Mouse (Mus musculus): ENCODE results near the gene Osbpl8. TPM values are rescaled to one million over a fixed set of nuclear protein-coding genes. Genes with fewer than 3 reads are reported as not detected.

Gene Osbpl8
- polyA plus RNA-seq (2012; rRNA removed) (4.8 and 6.3 TPM in 2 replicates), polyA plus RNA-seq (2014; fragmentation: Nextera tagmentation; extraction: Ambion mirVana) (7.2 and 7.7 TPM in 2 replicates)

GRCm38 (mm10) chr10:111164304-111165218 lies at the start of gene Osbpl8:
TSS of gene Osbpl8 (plus strand) at chr10:111164752.
- peak within 1 kb of the TSS; percentile 85 for H3K4me2 ChIP-seq (ENCODE audit: low read depth)
- peak; percentile 92 for ATAC-seq (ENCODE audit: insufficient read depth)
- H3K9me3 ChIP-seq (ENCODE audit: control insufficient read depth, low read length) = no peaks in the 10 kb centered on the region
- DNase-seq (ENCODE audit: low read depth in 3 of 3, low spot score in 3 of 3) = peak; percentile 88 to 92 (median 91)
- TF ChIP-seq EP300 (IDR thresholded peaks at IDR 0.05; ENCODE audit: low read depth) = no peak; the same call in 1 of the 2 replicates
- TF ChIP-seq CTCF (IDR thresholded peaks at IDR 0.05; ENCODE audit: low read depth) = peak; percentile 35; the same call in 1 of the 2 replicates
- WGBS (ENCODE audit: insufficient replicate concordance) = under 1% methylated on average over 65 of the region's 84 CpGs
- H3K27me3 ChIP-seq (ENCODE audit: control insufficient read depth, insufficient read depth, low read length) = no peaks in the 10 kb centered on the region
- no peaks in the 10 kb centered on the region for H3K36me3 ChIP-seq (replicated peaks; ENCODE audit: control insufficient read depth, insufficient read depth, low read depth)
- peak within 1 kb of the TSS; percentile 78 to 99 for H3K4me3 ChIP-seq (ENCODE audit: insufficient read depth in 1 of 2, low read depth in 2 of 2, low read length in 2 of 2)
- peak within 1 kb of the TSS; percentile 99 for H3K9ac ChIP-seq (replicated peaks)
- peak within 1 kb of the TSS; percentile 92 for H3K27ac ChIP-seq
- H3K4me1 ChIP-seq (replicated peaks; ENCODE audit: control insufficient read depth in 2 of 2, insufficient read depth in 2 of 2, low read length in 1 of 2) = peaks cover 33 to 40% of the 10 kb centered on the region in 2 experiments

- ATAC-seq (ENCODE audit: insufficient read depth) (no peak), DNase-seq (ENCODE audit: low read depth in 3 of 3, low spot score in 3 of 3) (no peak)
- Histone ChIP-seq H3K9me3 (ENCODE audit: control insufficient read depth, low read length) (no peaks in the 10 kb centered on the region), H3K9ac (replicated peaks) (no peak overlapping the region), H3K4me1 (replicated peaks; ENCODE audit: control insufficient read depth in 2 of 2, insufficient read depth in 2 of 2, low read length in 1 of 2) (peaks cover 0 to 8% of the 10 kb centered on the region in 2 experiments; a peak in 2 of 4 replicates), H3K27me3 (ENCODE audit: control insufficient read depth, insufficient read depth, low read length) (no peaks in the 10 kb centered on the region), H3K36me3 (replicated peaks; ENCODE audit: control insufficient read depth, insufficient read depth, low read depth) (no peaks in the 10 kb centered on the region), H3K4me2 (ENCODE audit: low read depth) (no peak overlapping the region), H3K27ac (no peak overlapping the region), H3K4me3 (ENCODE audit: insufficient read depth in 1 of 2, low read depth in 2 of 2, low read length in 2 of 2) (no peak overlapping the region)
- 70% methylated on average over 7 of the region's 7 CpGs for WGBS (ENCODE audit: insufficient replicate concordance)
- no peak for TF ChIP-seq EP300 (IDR thresholded peaks at IDR 0.05; ENCODE audit: low read depth)
- no peak for TF ChIP-seq CTCF (IDR thresholded peaks at IDR 0.05; ENCODE audit: low read depth)
Observed at GRCm38 (mm10) chr10:111117198-111117845, 47.2 kb upstream of the Osbpl8 start.

- H3K4me1 ChIP-seq (replicated peaks; ENCODE audit: control insufficient read depth in 2 of 2, insufficient read depth in 2 of 2, low read length in 1 of 2) = peaks cover 0 to 8% of the 10 kb centered on the region in 2 experiments; a peak in 2 of 4 replicates
- 30% methylated on average over 9 of the region's 9 CpGs for WGBS (ENCODE audit: insufficient replicate concordance)
- no peak overlapping the region for H3K27ac ChIP-seq
- H3K9ac ChIP-seq (replicated peaks) = no peak overlapping the region
- DNase-seq (ENCODE audit: low read depth in 3 of 3, low spot score in 3 of 3) = no peak
- no peaks in the 10 kb centered on the region for H3K27me3 ChIP-seq (ENCODE audit: control insufficient read depth, insufficient read depth, low read length)
- H3K36me3 ChIP-seq (replicated peaks; ENCODE audit: control insufficient read depth, insufficient read depth, low read depth) = no peaks in the 10 kb centered on the region
- no peak overlapping the region for H3K4me3 ChIP-seq (ENCODE audit: insufficient read depth in 1 of 2, low read depth in 2 of 2, low read length in 2 of 2)
- no peak overlapping the region for H3K4me2 ChIP-seq (ENCODE audit: low read depth)
- ATAC-seq (ENCODE audit: insufficient read depth) = no peak
- no peak for TF ChIP-seq CTCF (IDR thresholded peaks at IDR 0.05; ENCODE audit: low read depth)
- TF ChIP-seq EP300 (IDR thresholded peaks at IDR 0.05; ENCODE audit: low read depth) = no peak
- H3K9me3 ChIP-seq (ENCODE audit: control insufficient read depth, low read length) = no peaks in the 10 kb centered on the region
Observed at GRCm38 (mm10) chr10:111118292-111118691, 46.3 kb upstream of the Osbpl8 start.

- no peak overlapping the region for H3K4me2 ChIP-seq (ENCODE audit: low read depth)
- no peaks in the 10 kb centered on the region for H3K9me3 ChIP-seq (ENCODE audit: control insufficient read depth, low read length)
- H3K27ac ChIP-seq = no peak overlapping the region
- no peaks in the 10 kb centered on the region for H3K27me3 ChIP-seq (ENCODE audit: control insufficient read depth, insufficient read depth, low read length)
- no peak overlapping the region for H3K9ac ChIP-seq (replicated peaks)
- ATAC-seq (ENCODE audit: insufficient read depth) (peak; percentile 70; the same call in 1 of the 2 replicates), DNase-seq (ENCODE audit: low read depth in 3 of 3, low spot score in 3 of 3) (no peak)
- H3K4me3 ChIP-seq (ENCODE audit: insufficient read depth in 1 of 2, low read depth in 2 of 2, low read length in 2 of 2) = no peak overlapping the region
- no peak for TF ChIP-seq EP300 (IDR thresholded peaks at IDR 0.05; ENCODE audit: low read depth)
- TF ChIP-seq CTCF (IDR thresholded peaks at IDR 0.05; ENCODE audit: low read depth) = no peak
- H3K4me1 ChIP-seq (replicated peaks; ENCODE audit: control insufficient read depth in 2 of 2, insufficient read depth in 2 of 2, low read length in 1 of 2) = peaks cover 0 to 9% of the 10 kb centered on the region in 2 experiments; a peak in 2 of 4 replicates
- WGBS (ENCODE audit: insufficient replicate concordance) = 13% methylated on average over 3 of the region's 3 CpGs
- H3K36me3 ChIP-seq (replicated peaks; ENCODE audit: control insufficient read depth, insufficient read depth, low read depth) = no peaks in the 10 kb centered on the region
Observed at GRCm38 (mm10) chr10:111118991-111119650, 45.4 kb upstream of the Osbpl8 start.
